Mouse (Mus musculus) ovary, postnatal 36 days (tissue): Measurements from ENCODE around the gene Lins1.

Source experiments
- DNase-seq: peaks from one replicate; pipeline ENCODE4 v3.0.0; 2022; ENCODE audit warnings: low spot score, mixed read lengths

Gene Lins1

DNA sequence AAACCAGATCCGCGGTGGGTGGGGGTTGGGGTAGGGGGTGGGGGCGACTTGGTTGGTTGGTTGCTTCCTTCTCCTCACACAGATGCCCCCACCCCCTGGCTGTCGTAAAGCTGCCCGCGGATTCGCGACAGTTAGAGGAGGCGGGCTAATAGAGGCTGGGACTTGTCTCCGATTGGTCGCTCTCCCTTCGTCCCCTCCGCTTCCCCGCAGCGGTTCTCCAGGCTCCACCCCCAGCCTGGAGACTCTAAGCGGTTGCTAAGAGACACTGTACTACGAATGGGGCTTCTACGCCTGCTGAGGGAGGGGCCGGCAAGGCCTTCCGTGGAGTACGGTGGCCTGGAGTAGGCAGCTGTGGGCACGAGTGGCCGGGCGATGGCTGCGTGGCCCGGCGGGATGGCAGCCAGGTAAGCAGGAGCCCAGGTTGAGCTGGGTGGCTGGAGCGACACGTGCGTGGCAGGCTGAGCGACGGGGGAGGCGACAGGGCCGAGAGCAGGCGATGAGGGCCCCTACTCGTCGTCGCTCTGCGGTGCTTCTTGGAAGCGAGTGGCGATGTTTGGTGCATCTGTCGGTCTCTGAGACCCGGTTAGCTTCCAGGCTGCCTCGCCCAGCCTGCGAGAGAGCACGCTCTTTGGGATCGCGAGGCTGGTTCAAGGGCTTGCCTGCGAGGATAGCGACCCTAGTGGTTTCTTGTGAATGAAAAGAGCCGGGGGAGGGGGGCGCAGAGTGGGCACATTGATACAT, at the start of gene Lins1:
Gene Lins1 (plus strand): TSS at position 270 of the 741 bp plus-strand sequence.
- peak; percentile 97 for DNase-seq

GRCm38 (mm10) chr7:66645736-66646135, 44.0 kb upstream of the Lins1 start:
- DNase-seq, result no peak

- DNase-seq, result no peak
Observed at GRCm38 (mm10) chr7:66649181-66649580, 40.5 kb upstream of the Lins1 start.

GRCm38 (mm10) chr7:66650883-66651282, 38.8 kb upstream of the Lins1 start:
- no peak for DNase-seq

DNA sequence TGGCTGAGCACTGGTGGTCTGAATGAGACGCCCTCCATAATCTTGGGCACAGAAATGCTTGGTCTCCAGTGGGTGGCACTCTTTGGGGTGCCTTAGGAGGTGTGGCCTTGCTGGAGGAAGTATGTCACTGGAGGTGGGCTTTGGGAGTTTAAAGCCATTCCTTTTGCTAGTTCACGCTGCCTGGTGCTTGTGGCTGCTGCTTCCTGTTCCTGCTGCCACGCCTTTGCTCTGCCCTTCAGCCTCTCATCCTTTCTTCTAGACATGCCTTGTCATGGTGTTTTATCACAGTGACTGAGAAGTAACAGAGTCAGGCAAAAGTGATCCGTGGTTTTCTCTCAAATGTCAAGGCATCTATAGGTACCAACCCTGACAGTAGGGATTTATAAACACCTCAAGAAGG, 37.5 kb upstream of the Lins1 start:
- DNase-seq, result no peak

GRCm38 (mm10) chr7:66653596-66653995, 36.1 kb upstream of the Lins1 start:
- DNase-seq, result no peak

- DNase-seq, result no peak
Observed at GRCm38 (mm10) chr7:66655471-66655870, 34.2 kb upstream of the Lins1 start.

- DNase-seq, result no peak
Observed at GRCm38 (mm10) chr7:66660291-66660690, 29.4 kb upstream of the Lins1 start.

- no peak for DNase-seq
Observed at GRCm38 (mm10) chr7:66660972-66661371, 28.7 kb upstream of the Lins1 start.

- DNase-seq, result peak; percentile 48
Observed at GRCm38 (mm10) chr7:66661572-66661971, 28.1 kb upstream of the Lins1 start.

- DNase-seq, result no peak
Observed at GRCm38 (mm10) chr7:66663548-66663947, 26.1 kb upstream of the Lins1 start.

- DNase-seq, result no peak
Observed at GRCm38 (mm10) chr7:66667064-66667463, 22.6 kb upstream of the Lins1 start.

- no peak for DNase-seq
Observed at GRCm38 (mm10) chr7:66675800-66676199, 13.9 kb upstream of the Lins1 start.

DNA sequence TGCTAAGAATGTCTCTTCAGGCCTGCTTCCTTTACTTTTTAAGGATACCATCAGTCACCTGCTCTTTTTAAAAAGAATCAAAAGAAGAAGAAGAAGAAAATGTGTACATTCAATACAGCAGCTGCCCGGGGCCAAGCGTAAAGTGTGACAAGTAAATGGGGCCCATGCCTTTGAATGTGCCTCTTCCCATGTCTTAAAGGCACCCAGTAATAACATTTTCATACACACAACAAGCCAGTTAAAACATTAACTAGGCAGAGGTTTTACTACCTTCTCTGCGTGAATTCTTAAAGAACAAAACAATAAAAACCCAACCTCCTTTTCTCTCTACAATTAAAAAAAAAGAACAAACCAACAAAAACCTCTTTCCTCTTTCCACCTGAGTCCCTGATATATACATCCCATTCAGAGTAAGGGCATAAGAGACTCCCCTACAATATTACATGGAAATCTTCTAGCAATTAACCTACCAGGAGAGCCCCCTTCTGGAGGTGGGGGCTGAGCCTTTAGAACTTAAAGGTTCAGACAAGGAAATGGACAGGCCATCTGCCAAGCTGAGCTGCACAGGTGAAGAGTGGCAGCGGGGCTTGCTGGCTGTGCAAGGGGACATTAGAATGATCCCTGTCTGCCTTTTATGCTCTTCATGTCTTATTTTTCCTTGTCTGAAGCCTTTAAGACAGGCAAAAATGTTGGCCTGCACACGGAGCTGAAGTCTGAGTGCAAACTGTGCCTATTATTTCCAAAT, 7.4 kb upstream of the Lins1 start:
- no peak for DNase-seq

- DNase-seq, result no peak
Observed at GRCm38 (mm10) chr7:66688721-66689120, 968 bp upstream of the Lins1 start.

- no peak for DNase-seq
Observed at GRCm38 (mm10) chr7:66689294-66689619, 432 bp upstream of the Lins1 start, which contains the start of gene Asb7. TSS of gene Asb7 (minus strand) at chr7:66689596.

DNA sequence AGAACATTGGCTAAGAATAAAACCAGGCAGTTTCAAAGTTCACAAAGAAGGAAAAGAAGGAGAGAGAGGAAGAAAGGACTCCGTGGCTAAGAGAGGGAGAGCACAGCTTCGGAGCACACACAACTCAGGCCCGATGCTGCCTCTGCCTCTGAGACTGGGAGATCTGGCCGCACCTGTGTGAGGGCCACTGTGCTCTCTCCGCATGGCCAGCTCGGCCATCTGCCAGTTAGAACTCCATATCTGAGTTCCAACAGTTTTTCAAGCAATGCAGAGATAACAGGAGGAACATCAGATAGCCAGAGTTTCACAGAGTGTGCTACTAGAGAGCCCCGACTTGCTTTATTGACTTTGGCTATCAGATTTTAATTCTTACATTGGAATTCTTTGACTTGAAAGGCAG, 4.8 kb downstream of the Lins1 start:
- no peak for DNase-seq

DNA sequence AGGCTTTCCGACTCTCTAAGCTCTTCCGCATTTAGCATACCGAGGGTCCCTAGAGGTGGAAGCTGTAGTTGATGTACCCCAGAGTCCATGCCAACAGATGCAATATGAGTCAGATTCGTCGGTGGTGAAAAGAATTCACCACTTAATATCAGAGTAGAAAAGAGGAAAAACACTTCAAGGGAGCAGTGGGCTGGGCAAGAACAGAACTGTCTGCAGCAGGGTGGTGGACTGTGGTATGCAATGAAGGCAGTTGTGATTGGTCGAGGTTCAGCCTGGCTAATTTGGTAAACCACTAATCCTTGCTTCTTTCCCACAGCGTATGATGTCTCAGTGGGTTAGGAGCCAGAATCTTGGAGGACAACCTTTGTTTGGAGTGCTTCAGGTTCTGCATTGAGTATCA, 13.0 kb downstream of the Lins1 start:
- no peak for DNase-seq

- no peak for DNase-seq
Observed at GRCm38 (mm10) chr7:66704631-66705030, 14.9 kb downstream of the Lins1 start.

- no peak for DNase-seq
Observed at GRCm38 (mm10) chr7:66711166-66711565, 21.5 kb downstream of the Lins1 start.

GRCm38 (mm10) chr7:66724514-66724913, 34.8 kb downstream of the Lins1 start:
- DNase-seq, result no peak

GRCm38 (mm10) chr7:66724954-66725353, 35.3 kb downstream of the Lins1 start:
- no peak for DNase-seq

DNA sequence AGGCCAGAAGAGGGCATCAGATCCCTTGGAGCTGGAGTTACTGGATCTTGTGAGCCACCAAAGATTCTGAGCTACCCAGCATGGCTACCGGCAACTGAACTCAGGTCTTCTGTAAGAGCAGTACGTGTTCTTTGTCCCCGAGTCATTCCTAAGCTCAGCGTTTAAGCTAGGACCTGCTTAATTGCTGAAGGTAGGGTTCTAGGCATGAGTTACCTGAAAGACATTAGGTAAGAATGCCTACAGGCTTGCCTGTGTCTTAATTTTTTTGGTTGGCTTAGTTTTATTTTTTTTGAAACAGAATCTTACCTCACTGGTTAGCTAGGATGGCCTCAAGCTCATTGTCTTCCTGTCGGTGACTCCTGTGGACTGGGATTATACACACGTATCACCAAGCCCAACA, 38.4 kb downstream of the Lins1 start:
- DNase-seq, result no peak

GRCm38 (mm10) chr7:66729232-66729631, 39.5 kb downstream of the Lins1 start:
- no peak for DNase-seq
